10 mouse cellular contexts compared by ENCODE assay signal in genomic region chr3:143090886-143091285, GRCm38 (mm10).
DNase-seq lines count a peak whose midpoint lies in the region; ATAC-seq and TF ChIP-seq lines count a peak whose summit lies in the region.
"Had no signal": no experiment of that assay in that cellular context is flagged by ENCODE, and none has a peak within 500 bp of the region (broad histone marks: within the 10 kb centered on the region; RNA-seq: fewer than 3 reads in every experiment).

No protein-coding gene starts in this region.

- ATAC-seq in embryonic facial prominence, embryonic 11.5 days (replicated peaks; ENCODE audit: insufficient number of reproducible peaks, low FRiP score, low TSS enrichment, low read depth), result peak; percentile 18; the same call in 1 of the 2 replicates
- peak; percentile 94 for ATAC-seq in intestine, postnatal 0 days
- ATAC-seq in forebrain, embryonic 12.5 days (ENCODE audit: low FRiP score), result no peak

- H3K36me3 ChIP-seq in embryonic facial prominence, embryonic 11.5 days (replicated peaks; ENCODE audit: control insufficient read depth, insufficient read depth, low read depth, low read length), result no peaks in the 10 kb centered on the region
- H3K36me3 ChIP-seq in embryonic facial prominence, embryonic 10.5 days (replicated peaks), result no peaks in the 10 kb centered on the region
- no peaks in the 10 kb centered on the region for H3K36me3 ChIP-seq in intestine, postnatal 0 days (ENCODE audit: control insufficient read depth, insufficient read depth)
- H3K36me3 ChIP-seq in forebrain, embryonic 12.5 days (replicated peaks), result no peaks in the 10 kb centered on the region
- H3K36me3 ChIP-seq: embryonic facial prominence, embryonic 13.5 days had no signal

- 58% methylated on average over 9 of the region's 9 CpGs for WGBS in embryonic facial prominence, embryonic 11.5 days
- 72% methylated on average over 9 of the region's 9 CpGs for WGBS in embryonic facial prominence, embryonic 10.5 days
- 22% methylated on average over 9 of the region's 9 CpGs for WGBS in intestine, postnatal 0 days
- WGBS in forebrain, embryonic 12.5 days, result 74% methylated on average over 9 of the region's 9 CpGs

- no peaks in the 10 kb centered on the region for H3K4me1 ChIP-seq in embryonic facial prominence, embryonic 11.5 days (ENCODE audit: control insufficient read depth, insufficient read depth, low read length)
- H3K4me1 ChIP-seq in embryonic facial prominence, embryonic 10.5 days, result peaks cover 37% of the 10 kb centered on the region
- H3K4me1 ChIP-seq in intestine, postnatal 0 days (replicated peaks; ENCODE audit: control insufficient read depth, insufficient read depth, low read length), result no peaks in the 10 kb centered on the region
- peaks cover 6% of the 10 kb centered on the region for H3K4me1 ChIP-seq in forebrain, embryonic 12.5 days

- H3K4me3 ChIP-seq in embryonic facial prominence, embryonic 11.5 days (ENCODE audit: low read depth, low read length), result no peak overlapping the region
- no peak overlapping the region for H3K4me3 ChIP-seq in embryonic facial prominence, embryonic 10.5 days
- H3K4me3 ChIP-seq in intestine, postnatal 0 days (ENCODE audit: low read depth, low read length), result no peak overlapping the region
- no peak overlapping the region for H3K4me3 ChIP-seq in forebrain, embryonic 12.5 days (replicated peaks)
- H3K4me3 ChIP-seq: embryonic facial prominence, embryonic 13.5 days had no signal

- H3K9me3 ChIP-seq in embryonic facial prominence, embryonic 11.5 days (replicated peaks; ENCODE audit: control insufficient read depth, low read length), result no peaks in the 10 kb centered on the region
- H3K9me3 ChIP-seq in embryonic facial prominence, embryonic 10.5 days, result no peaks in the 10 kb centered on the region
- H3K9me3 ChIP-seq in intestine, postnatal 0 days (ENCODE audit: control insufficient read depth), result no peaks in the 10 kb centered on the region
- H3K9me3 ChIP-seq in forebrain, embryonic 12.5 days, result no peaks in the 10 kb centered on the region
- H3K9me3 ChIP-seq: embryonic facial prominence, embryonic 13.5 days had no signal

- H3K9ac ChIP-seq in embryonic facial prominence, embryonic 11.5 days (replicated peaks; ENCODE audit: low read length), result no peak overlapping the region
- H3K9ac ChIP-seq in intestine, postnatal 0 days (ENCODE audit: low read depth, low read length), result no peak overlapping the region
- no peak overlapping the region for H3K9ac ChIP-seq in forebrain, embryonic 12.5 days
- H3K9ac ChIP-seq: embryonic facial prominence, embryonic 13.5 days had no signal

- no peak overlapping the region for H3K27ac ChIP-seq in embryonic facial prominence, embryonic 11.5 days (replicated peaks; ENCODE audit: low read depth, low read length)
- H3K27ac ChIP-seq in embryonic facial prominence, embryonic 10.5 days (replicated peaks), result no peak overlapping the region
- no peak overlapping the region for H3K27ac ChIP-seq in intestine, postnatal 0 days (ENCODE audit: low read depth, low read length)
- no peak overlapping the region for H3K27ac ChIP-seq in forebrain, embryonic 12.5 days
- H3K27ac ChIP-seq: embryonic facial prominence, embryonic 13.5 days had no signal

- no peak for DNase-seq in embryonic facial prominence, embryonic 11.5 days (ENCODE audit: low spot score)
- DNase-seq in embryonic facial prominence, embryonic 10.5 days (ENCODE audit: low spot score), result no peak
- DNase-seq in heart, adult 18-20 months, result peak; percentile 29 to 53
- peak; percentile 25 for DNase-seq in neural tube, embryonic 10.5 days (ENCODE audit: extremely low spot score, low spot score)
- DNase-seq in layer of hippocampus, postnatal 14 days (ENCODE audit: low spot score in 2 of 2), result no peak
- DNase-seq in frontal cortex, postnatal 36 days (ENCODE audit: low spot score in 2 of 2), result no peak
- DNase-seq: right cerebral cortex, postnatal 14 days had no signal

- H3K27me3 ChIP-seq in embryonic facial prominence, embryonic 11.5 days (ENCODE audit: control insufficient read depth, insufficient read depth, low read length), result no peaks in the 10 kb centered on the region
- no peaks in the 10 kb centered on the region for H3K27me3 ChIP-seq in embryonic facial prominence, embryonic 10.5 days (replicated peaks; ENCODE audit: low read depth, poor library complexity, severe bottlenecking)
- no peaks in the 10 kb centered on the region for H3K27me3 ChIP-seq in intestine, postnatal 0 days (replicated peaks; ENCODE audit: control insufficient read depth, insufficient read depth, low read length)
- H3K27me3 ChIP-seq in forebrain, embryonic 12.5 days, result no peaks in the 10 kb centered on the region
- H3K27me3 ChIP-seq: embryonic facial prominence, embryonic 13.5 days had no signal

- no peak for TF ChIP-seq CTCF in intestine, postnatal 0 days (IDR thresholded peaks at IDR 0.05; ENCODE audit: low read depth)

- no peak overlapping the region for H3K4me2 ChIP-seq in embryonic facial prominence, embryonic 11.5 days (ENCODE audit: low read depth, low read length)
- H3K4me2 ChIP-seq in intestine, postnatal 0 days (replicated peaks; ENCODE audit: low read depth), result no peak overlapping the region
- no peak overlapping the region for H3K4me2 ChIP-seq in forebrain, embryonic 12.5 days
- H3K4me2 ChIP-seq: embryonic facial prominence, embryonic 13.5 days had no signal

Comparison
In these comparisons a context has a peak if more than half of its experiments do, and no peak if none do; other contexts are left out.
1. DNase-seq: peak in heart, adult 18-20 months (2 of 2) and neural tube, embryonic 10.5 days (single experiment); none in embryonic facial prominence, embryonic 11.5 days (single experiment), embryonic facial prominence, embryonic 10.5 days (single experiment), layer of hippocampus, postnatal 14 days (0 of 2) and frontal cortex, postnatal 36 days (0 of 2).